Mouse (Mus musculus): Measurements from ENCODE around the gene Tubb1. TPM values are rescaled to one million over a fixed set of nuclear protein-coding genes. Genes with fewer than 3 reads are reported as not detected.

Gene Tubb1
- total RNA-seq, 2 experiments from 2014 or later, result not detected

GRCm38 (mm10) chr2:174500814-174501503, 50.5 kb downstream of the Tubb1 start:
- DNase-seq (ENCODE audit: low spot score in 2 of 2), result no peak

- no peak for DNase-seq (ENCODE audit: low spot score in 2 of 2)
Observed at GRCm38 (mm10) chr2:174501517-174501916, 51.0 kb downstream of the Tubb1 start.

GRCm38 (mm10) chr2:174502321-174502720, 51.8 kb downstream of the Tubb1 start:
- no peak for DNase-seq (ENCODE audit: low spot score in 2 of 2)

DNA sequence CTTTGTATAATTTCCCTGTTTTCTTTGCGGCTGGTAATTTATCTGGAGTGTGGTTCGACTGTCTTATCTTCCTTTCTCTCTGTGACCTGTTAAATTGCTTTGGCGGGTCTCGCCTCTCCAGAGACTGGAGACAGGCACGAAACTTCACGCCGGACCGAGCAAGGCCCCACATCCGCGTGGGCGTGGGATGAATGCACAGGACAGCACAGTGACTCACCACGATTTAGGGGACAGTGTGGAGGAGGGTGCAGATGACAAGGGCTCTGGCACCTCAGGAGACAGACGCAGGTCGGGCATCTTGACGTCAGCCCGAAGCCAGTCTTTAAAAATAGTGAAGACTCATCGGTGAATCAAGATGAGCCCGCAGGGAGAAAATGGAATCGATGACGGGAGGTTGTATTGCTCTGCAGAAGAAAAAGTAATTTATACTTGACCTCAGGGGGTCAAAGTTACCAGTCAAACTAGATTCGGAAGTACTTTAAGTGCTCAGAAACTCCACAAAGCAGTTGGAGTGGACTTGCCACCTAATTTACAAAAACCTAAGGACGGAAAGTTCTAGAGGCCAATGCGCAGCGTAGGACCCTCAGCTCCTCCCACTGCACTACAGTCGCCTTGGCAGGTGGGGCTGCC, 52.5 kb downstream of the Tubb1 start:
- DNase-seq (ENCODE audit: low spot score in 2 of 2), result peak; percentile 20 to 42

Other genes starting within 250 kb of the Tubb1 start
- 1,000 to 10,000 TPM; 1,817 to 1,846 TPM for gene Gnas, start 166.4 kb upstream of the Tubb1 start, total RNA-seq (2021)
- gene Gm20721, start 104.0 kb upstream of the Tubb1 start, total RNA-seq (2021), result 1 to 10 TPM; 2.4 to 2.7 TPM
- 10 to 100 TPM; 48.5 to 52.3 TPM for gene Nelfcd, start 34.9 kb upstream of the Tubb1 start, total RNA-seq (2021)
- gene Ctsz, start 11.7 kb upstream of the Tubb1 start, total RNA-seq (2021), result 10 to 100 TPM; 39.6 to 45.7 TPM
- gene Atp5e, start 13.4 kb downstream of the Tubb1 start, total RNA-seq (2021), result 100 to 1,000 TPM; 311 to 338 TPM
- gene Prelid3b, start 22.4 kb downstream of the Tubb1 start, total RNA-seq (2021), result 10 to 100 TPM; 51.7 to 57.5 TPM
- 10 to 100 TPM; 16.4 to 19.0 TPM for gene Zfp831, start 192.8 kb downstream of the Tubb1 start, total RNA-seq (2021)

Data from left cerebral cortex, adult 18-20 months (tissue).